Mouse (Mus musculus) midbrain, embryonic 11.5 days (tissue): ENCODE measurements at regions not wholly inside any gene's neighbourhood (a gene's known extent, or its start where the extent isn't known, plus 50 kb on each side); places are given as distances from the start of the nearest gene placed in this dataset.

Source experiments
- ATAC-seq: fragments of 200-750 bp; cut with Nextera tagmentation; 2 replicates; pipeline ENCODE4 v1.8.0; 2017; ENCODE audit warnings: moderate TSS enrichment, moderate library complexity; ENCODE audit not compliant: low FRiP score
- DNase-seq: peaks from one replicate; pipeline ENCODE4 v3.0.0; 2015; ENCODE audit warnings: low spot score; ENCODE audit errors: missing footprints
- H3K27ac ChIP-seq: fragments of 300-500 bp; sonication (generic); 2 replicates; pipeline ENCODE4 v1.5.1; 2014; ENCODE audit warnings: low read depth, low read length
- H3K27me3 ChIP-seq: fragments of 300-500 bp; sonication (generic); 2 replicates; pipeline ENCODE4 v1.6.1; 2014; ENCODE audit warnings: mild to moderate bottlenecking, low read length, moderate library complexity, mixed read lengths; ENCODE audit not compliant: control insufficient read depth, insufficient read depth
- H3K36me3 ChIP-seq: fragments of 300-500 bp; sonication (generic); 2 replicates; pipeline ENCODE4 v1.6.1; 2014; ENCODE audit warnings: mild to moderate bottlenecking, low read length, moderate library complexity, mixed read lengths; ENCODE audit not compliant: control insufficient read depth, insufficient read depth
- H3K4me1 ChIP-seq: fragments of 300-500 bp; sonication (generic); 2 replicates; pipeline ENCODE4 v1.6.1; 2014; ENCODE audit warnings: low read length; ENCODE audit not compliant: control insufficient read depth, insufficient read depth
- H3K4me2 ChIP-seq: fragments of 300-500 bp; sonication (generic); 2 replicates; pipeline ENCODE4 v1.6.1; 2014; ENCODE audit warnings: mild to moderate bottlenecking, moderate library complexity
- H3K4me3 ChIP-seq: fragments of 300-500 bp; sonication (generic); 2 replicates; pipeline ENCODE4 v1.5.1; 2014; ENCODE audit warnings: low read depth, low read length
- H3K9ac ChIP-seq: fragments of 300-500 bp; sonication (generic); 2 replicates; pipeline ENCODE4 v1.6.1; 2014; ENCODE audit warnings: low read length
- H3K9me3 ChIP-seq: fragments of 300-500 bp; sonication (generic); 2 replicates; pipeline ENCODE4 v1.6.1; 2016; ENCODE audit warnings: low read length; ENCODE audit not compliant: control insufficient read depth
- WGBS: fragments of 180-500 bp; shearing (Covaris S2); extraction: QIAGEN DNeasy Blood & Tissue Kit; methylation state at CpG from one replicate; pipeline ENCODE4 v1.1.7; 2014; 5-methylcytosine and 5-hydroxymethylcytosine counted together

- H3K4me3 ChIP-seq, result no peak overlapping the region
- no peak overlapping the region for H3K9ac ChIP-seq
- no peaks in the 10 kb centered on the region for H3K9me3 ChIP-seq
- H3K4me2 ChIP-seq, result no peak overlapping the region
- no peaks in the 10 kb centered on the region for H3K36me3 ChIP-seq
- H3K27ac ChIP-seq, result peak overlapping the region; percentile 12; the same call in 1 of the 2 replicates
- DNase-seq, result peak; percentile 90
- peak; percentile 76 for ATAC-seq
- peaks cover 6% of the 10 kb centered on the region; the same call in 1 of the 2 replicates for H3K27me3 ChIP-seq
- WGBS, result 51% methylated on average over 14 of the region's 14 CpGs
- H3K4me1 ChIP-seq, result peaks cover 17% of the 10 kb centered on the region
These were observed 402.2 kb upstream of the Smim15 start for GRCm38 (mm10) chr13:107641926-107642657.

DNA sequence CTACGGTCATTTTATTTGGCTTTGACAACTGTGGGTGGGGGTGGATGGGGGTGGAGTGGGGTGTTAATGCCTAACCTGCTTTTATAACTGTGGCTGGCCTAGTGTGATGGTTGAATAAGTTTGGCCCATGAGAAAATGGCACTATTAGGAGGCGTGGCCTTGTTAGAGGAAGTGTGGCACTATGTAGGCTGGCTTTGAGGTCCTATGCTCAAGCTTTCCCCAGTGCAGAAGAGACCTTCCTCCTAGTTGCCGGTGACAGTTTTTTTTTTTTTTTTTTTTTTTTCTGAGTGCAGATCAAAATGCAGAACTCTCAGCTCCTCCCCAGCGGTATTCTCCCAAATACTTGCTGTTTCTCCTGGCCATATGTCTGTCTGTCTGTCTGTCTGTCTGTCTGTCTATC, 404.6 kb upstream of the Smim15 start:
- ATAC-seq (no peak), DNase-seq (no peak)
- no peak overlapping the region for H3K4me2 ChIP-seq
- no peak overlapping the region for H3K27ac ChIP-seq
- H3K9me3 ChIP-seq, result no peaks in the 10 kb centered on the region
- no peak overlapping the region for H3K9ac ChIP-seq
- peaks cover 12% of the 10 kb centered on the region for H3K4me1 ChIP-seq
- H3K4me3 ChIP-seq, result no peak overlapping the region
- 83% methylated on average over 4 of the region's 4 CpGs for WGBS
- no peaks in the 10 kb centered on the region for H3K36me3 ChIP-seq
- peaks cover 3% of the 10 kb centered on the region; the same call in 1 of the 2 replicates for H3K27me3 ChIP-seq

- Histone ChIP-seq H3K4me3 (no peak overlapping the region), H3K4me2 (no peak overlapping the region), H3K27ac (no peak overlapping the region), H3K27me3 (no peaks in the 10 kb centered on the region), H3K4me1 (peaks cover 8% of the 10 kb centered on the region), H3K36me3 (no peaks in the 10 kb centered on the region), H3K9ac (no peak overlapping the region), H3K9me3 (no peaks in the 10 kb centered on the region)
- 94% methylated on average over 5 of the region's 5 CpGs for WGBS
- ATAC-seq, result no peak
- no peak for DNase-seq
These were observed 407.0 kb upstream of the Smim15 start for GRCm38 (mm10) chr13:107637269-107637668.

GRCm38 (mm10) chr13:107635114-107635513, 409.1 kb upstream of the Smim15 start:
- H3K4me1 ChIP-seq, result peaks cover 7% of the 10 kb centered on the region
- 56% methylated on average over 5 of the region's 5 CpGs for WGBS
- H3K9ac ChIP-seq, result no peak overlapping the region
- no peak overlapping the region for H3K27ac ChIP-seq
- no peaks in the 10 kb centered on the region for H3K27me3 ChIP-seq
- ATAC-seq, result no peak
- no peak overlapping the region for H3K4me3 ChIP-seq
- DNase-seq, result no peak
- H3K9me3 ChIP-seq, result no peaks in the 10 kb centered on the region
- no peak overlapping the region for H3K4me2 ChIP-seq
- no peaks in the 10 kb centered on the region for H3K36me3 ChIP-seq

DNA sequence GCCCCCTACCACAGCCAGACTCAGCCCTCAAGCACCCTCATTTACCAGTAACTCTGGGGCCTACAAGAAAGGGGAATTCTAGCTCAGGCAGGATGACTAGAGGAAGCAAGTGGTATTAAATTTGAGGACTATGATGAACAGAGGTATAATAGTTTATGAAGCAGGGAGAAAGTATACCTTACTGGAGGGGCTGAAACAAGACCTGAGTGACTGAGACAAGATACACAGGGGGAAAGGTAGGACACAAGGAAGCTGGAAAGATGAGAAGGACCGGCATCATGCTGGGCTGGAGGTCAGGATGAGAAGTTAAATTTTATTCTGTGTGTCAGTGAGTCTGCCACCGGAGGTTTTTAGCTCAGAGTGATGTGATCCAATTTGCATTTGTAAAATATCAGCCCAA, 417.2 kb upstream of the Smim15 start:
- Histone ChIP-seq H3K27ac (no peak overlapping the region), H3K36me3 (no peaks in the 10 kb centered on the region), H3K4me1 (no peaks in the 10 kb centered on the region), H3K4me2 (no peak overlapping the region), H3K27me3 (peaks cover 4% of the 10 kb centered on the region; the same call in 1 of the 2 replicates), H3K9ac (no peak overlapping the region), H3K4me3 (no peak overlapping the region), H3K9me3 (no peaks in the 10 kb centered on the region)
- ATAC-seq (no peak), DNase-seq (no peak)
- WGBS, result 80% methylated on average over 2 of the region's 2 CpGs

DNA sequence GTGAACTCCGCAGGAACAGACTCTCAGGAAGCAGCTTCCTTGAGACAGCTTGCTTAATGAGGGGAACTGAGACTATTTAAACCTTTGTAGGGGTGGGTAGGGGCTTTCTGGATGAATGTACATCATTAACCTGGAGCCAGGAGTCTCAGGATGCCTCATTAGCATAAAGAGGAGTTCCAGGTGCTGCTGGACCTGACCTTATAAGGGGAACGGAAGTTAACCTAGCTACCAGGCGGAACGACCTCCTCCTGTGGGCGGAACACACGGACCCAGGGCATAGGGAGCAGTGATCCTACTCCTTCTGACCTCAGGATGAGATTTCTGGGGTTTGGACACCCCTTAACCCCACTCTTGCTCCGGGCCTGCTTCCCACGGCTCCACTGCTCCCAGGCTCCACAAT, 417.6 kb upstream of the Smim15 start:
- DNase-seq, result no peak
- Histone ChIP-seq H3K4me1 (no peaks in the 10 kb centered on the region), H3K36me3 (no peaks in the 10 kb centered on the region), H3K27ac (no peak overlapping the region), H3K4me2 (no peak overlapping the region), H3K9ac (no peak overlapping the region), H3K9me3 (no peaks in the 10 kb centered on the region), H3K27me3 (peaks cover 8% of the 10 kb centered on the region; the same call in 1 of the 2 replicates), H3K4me3 (no peak overlapping the region)
- ATAC-seq, result no peak
- 66% methylated on average over 8 of the region's 8 CpGs for WGBS

- no peak overlapping the region for H3K4me3 ChIP-seq
- no peak overlapping the region for H3K27ac ChIP-seq
- DNase-seq (no peak), ATAC-seq (no peak)
- H3K27me3 ChIP-seq, result peaks cover 8% of the 10 kb centered on the region; the same call in 1 of the 2 replicates
- peaks cover 28% of the 10 kb centered on the region for H3K4me1 ChIP-seq
- H3K9ac ChIP-seq, result no peak overlapping the region
- no peak overlapping the region for H3K4me2 ChIP-seq
- H3K36me3 ChIP-seq, result no peaks in the 10 kb centered on the region
- 69% methylated on average over 2 of the region's 2 CpGs for WGBS
- no peaks in the 10 kb centered on the region for H3K9me3 ChIP-seq
These were observed 422.9 kb upstream of the Smim15 start for GRCm38 (mm10) chr13:107621337-107621736.

- Histone ChIP-seq H3K27me3 (peaks cover 8% of the 10 kb centered on the region; the same call in 1 of the 2 replicates), H3K9me3 (no peaks in the 10 kb centered on the region), H3K4me3 (no peak overlapping the region), H3K36me3 (no peaks in the 10 kb centered on the region), H3K4me1 (peaks cover 28% of the 10 kb centered on the region), H3K9ac (no peak overlapping the region), H3K27ac (no peak overlapping the region), H3K4me2 (no peak overlapping the region)
- DNase-seq (peak; percentile 86), ATAC-seq (no peak)
- 34% methylated on average over 2 of the region's 2 CpGs for WGBS
These were observed 423.4 kb upstream of the Smim15 start for GRCm38 (mm10) chr13:107620887-107621286.

- Histone ChIP-seq H3K27me3 (peaks cover 8% of the 10 kb centered on the region; the same call in 1 of the 2 replicates), H3K27ac (no peak overlapping the region), H3K4me2 (peak overlapping the region; percentile 26; the same call in 1 of the 2 replicates), H3K36me3 (no peaks in the 10 kb centered on the region), H3K4me1 (peaks cover 28% of the 10 kb centered on the region), H3K9me3 (no peaks in the 10 kb centered on the region), H3K4me3 (no peak overlapping the region), H3K9ac (no peak overlapping the region)
- ATAC-seq (peak; percentile 61), DNase-seq (peak; percentile 96)
- under 1% methylated on average over 6 of the region's 6 CpGs for WGBS
These were observed 424.0 kb upstream of the Smim15 start for GRCm38 (mm10) chr13:107620210-107620609.
